Mouse (Mus musculus): ENCODE results near the gene Cope. TPM values are rescaled to one million over a fixed set of nuclear protein-coding genes. Genes with fewer than 3 reads are reported as not detected.

The Cope gene
- polyA plus RNA-seq, 1 experiment from 2014 or later = 78.2 TPM

- peaks cover 21% of the 10 kb centered on the region for H3K36me3 ChIP-seq (ENCODE audit: inconsistent target)
- WGBS (ENCODE audit: missing documents) = 62% methylated on average over 14 of the region's 14 CpGs
- no peak within 1 kb of the TSS for H3K4me3 ChIP-seq (ENCODE audit: inconsistent target)
- no peaks in the 10 kb centered on the region for H3K79me2 ChIP-seq (ENCODE audit: inconsistent target)
- no peak within 1 kb of the TSS for H3K27ac ChIP-seq
Measured at GRCm38 (mm10) chr8:70329124-70329834, 27.0 kb downstream of the Cope start, which contains the start of gene Gdf1. TSS of gene Gdf1 (plus strand) at chr8:70329817.

- Histone ChIP-seq H3K79me2 (ENCODE audit: inconsistent target) (no peaks in the 10 kb centered on the region), H3K27ac (no peak overlapping the region), H3K36me3 (ENCODE audit: inconsistent target) (peaks cover 29% of the 10 kb centered on the region), H3K4me3 (ENCODE audit: inconsistent target) (no peak overlapping the region)
- WGBS (ENCODE audit: missing documents) = 41% methylated on average over 45 of the region's 45 CpGs
Measured at GRCm38 (mm10) chr8:70329835-70330740, 27.8 kb downstream of the Cope start.

GRCm38 (mm10) chr8:70330741-70331364, 28.5 kb downstream of the Cope start:
- Histone ChIP-seq H3K79me2 (ENCODE audit: inconsistent target) (no peaks in the 10 kb centered on the region), H3K36me3 (ENCODE audit: inconsistent target) (peaks cover 36% of the 10 kb centered on the region), H3K27ac (no peak overlapping the region), H3K4me3 (ENCODE audit: inconsistent target) (no peak overlapping the region)
- WGBS (ENCODE audit: missing documents) = 84% methylated on average over 52 of the region's 53 CpGs

- no peak overlapping the region for H3K4me3 ChIP-seq (ENCODE audit: inconsistent target)
- 94% methylated on average over 18 of the region's 19 CpGs for WGBS (ENCODE audit: missing documents)
- peaks cover 43% of the 10 kb centered on the region for H3K36me3 ChIP-seq (ENCODE audit: inconsistent target)
- H3K79me2 ChIP-seq (ENCODE audit: inconsistent target) = no peaks in the 10 kb centered on the region
- no peak overlapping the region for H3K27ac ChIP-seq
Measured at GRCm38 (mm10) chr8:70331526-70331925, 29.2 kb downstream of the Cope start.

GRCm38 (mm10) chr8:70332070-70332877, 30.0 kb downstream of the Cope start:
- Histone ChIP-seq H3K79me2 (ENCODE audit: inconsistent target) (no peaks in the 10 kb centered on the region), H3K4me3 (ENCODE audit: inconsistent target) (no peak overlapping the region), H3K36me3 (ENCODE audit: inconsistent target) (peaks cover 50% of the 10 kb centered on the region), H3K27ac (no peak overlapping the region)
- WGBS (ENCODE audit: missing documents) = 87% methylated on average over 41 of the region's 41 CpGs

- no peak overlapping the region for H3K27ac ChIP-seq
- no peak overlapping the region for H3K4me3 ChIP-seq (ENCODE audit: inconsistent target)
- no peaks in the 10 kb centered on the region for H3K79me2 ChIP-seq (ENCODE audit: inconsistent target)
- peaks cover 56% of the 10 kb centered on the region for H3K36me3 ChIP-seq (ENCODE audit: inconsistent target)
- WGBS (ENCODE audit: missing documents) = 95% methylated on average over 6 of the region's 6 CpGs
Measured at GRCm38 (mm10) chr8:70332878-70333202, 30.5 kb downstream of the Cope start.

- WGBS (ENCODE audit: missing documents) = 83% methylated on average over 7 of the region's 7 CpGs
- H3K36me3 ChIP-seq (ENCODE audit: inconsistent target) = peaks cover 82% of the 10 kb centered on the region
Measured at GRCm38 (mm10) chr8:70338931-70339330, 36.6 kb downstream of the Cope start.

GRCm38 (mm10) chr8:70340659-70341058, 38.3 kb downstream of the Cope start:
- Histone ChIP-seq H3K27ac (no peak overlapping the region), H3K79me2 (ENCODE audit: inconsistent target) (peaks cover 57% of the 10 kb centered on the region), H3K36me3 (ENCODE audit: inconsistent target) (peaks cover 65% of the 10 kb centered on the region), H3K4me3 (ENCODE audit: inconsistent target) (no peak overlapping the region)
- WGBS (ENCODE audit: missing documents) = 93% methylated on average over 5 of the region's 7 CpGs

More at GRCm38 (mm10) chr8:70338931-70339330, 36.6 kb downstream of the Cope start:
- Histone ChIP-seq H3K4me3 (ENCODE audit: inconsistent target) (no peak overlapping the region), H3K79me2 (ENCODE audit: inconsistent target) (peaks cover 40% of the 10 kb centered on the region), H3K27ac (no peak overlapping the region)

- Histone ChIP-seq H3K79me2 (ENCODE audit: inconsistent target) (peaks cover 71% of the 10 kb centered on the region), H3K36me3 (ENCODE audit: inconsistent target) (peaks cover 51% of the 10 kb centered on the region), H3K4me3 (ENCODE audit: inconsistent target) (no peak overlapping the region), H3K27ac (peak overlapping the region; percentile 59)
- WGBS (ENCODE audit: missing documents) = 46% methylated on average over 13 of the region's 14 CpGs
Measured at GRCm38 (mm10) chr8:70342007-70342406, 39.7 kb downstream of the Cope start.

- Histone ChIP-seq H3K36me3 (ENCODE audit: inconsistent target) (peaks cover 41% of the 10 kb centered on the region), H3K4me3 (ENCODE audit: inconsistent target) (no peak overlapping the region), H3K79me2 (ENCODE audit: inconsistent target) (peaks cover 81% of the 10 kb centered on the region), H3K27ac (no peak overlapping the region; the same call in 1 of the 2 replicates)
- 94% methylated on average over 6 of the region's 7 CpGs for WGBS (ENCODE audit: missing documents)
Measured at GRCm38 (mm10) chr8:70343076-70343475, 40.8 kb downstream of the Cope start.

GRCm38 (mm10) chr8:70343696-70344095, 41.4 kb downstream of the Cope start:
- 76% methylated on average over 6 of the region's 6 CpGs for WGBS (ENCODE audit: missing documents)
- Histone ChIP-seq H3K79me2 (ENCODE audit: inconsistent target) (peaks cover 87% of the 10 kb centered on the region), H3K4me3 (ENCODE audit: inconsistent target) (no peak overlapping the region), H3K36me3 (ENCODE audit: inconsistent target) (peaks cover 35% of the 10 kb centered on the region), H3K27ac (no peak overlapping the region)

GRCm38 (mm10) chr8:70344279-70344678, 42.0 kb downstream of the Cope start:
- Histone ChIP-seq H3K27ac (no peak overlapping the region), H3K79me2 (ENCODE audit: inconsistent target) (peaks cover 93% of the 10 kb centered on the region), H3K36me3 (ENCODE audit: inconsistent target) (peaks cover 29% of the 10 kb centered on the region), H3K4me3 (ENCODE audit: inconsistent target) (no peak overlapping the region)
- 70% methylated on average over 2 of the region's 2 CpGs for WGBS (ENCODE audit: missing documents)

- Histone ChIP-seq H3K36me3 (ENCODE audit: inconsistent target) (0 out of 2 replicates have a peak, but pooled peaks cover 6% of the 10 kb centered on the region), H3K79me2 (ENCODE audit: inconsistent target) (peaks cover 100% of the 10 kb centered on the region), H3K27ac (no peak overlapping the region), H3K4me3 (ENCODE audit: inconsistent target) (no peak overlapping the region)
- WGBS (ENCODE audit: missing documents) = 84% methylated on average over 4 of the region's 4 CpGs
Measured at GRCm38 (mm10) chr8:70347443-70347842, 45.1 kb downstream of the Cope start.

GRCm38 (mm10) chr8:70347860-70348420, 45.6 kb downstream of the Cope start:
- Histone ChIP-seq H3K36me3 (ENCODE audit: inconsistent target) (0 out of 2 replicates have a peak, but pooled peaks cover 6% of the 10 kb centered on the region), H3K4me3 (ENCODE audit: inconsistent target) (no peak overlapping the region), H3K79me2 (ENCODE audit: inconsistent target) (peaks cover 97% of the 10 kb centered on the region), H3K27ac (no peak overlapping the region)
- 81% methylated on average over 1 of the region's 1 CpGs for WGBS (ENCODE audit: missing documents)
